Mouse (Mus musculus): ENCODE data around the gene Gm6358. TPM values are rescaled to one million over a fixed set of nuclear protein-coding genes. Genes with fewer than 3 reads are reported as not detected.
"Not testable (repeated sequence)": the region's sequence is repeated elsewhere in the genome, so short reads cannot be mapped to it uniquely, and the experiment has no call there.

Gene Gm6358
- not detected in 2 replicates for polyA plus RNA-seq (2015; fragmentation: Nextera tagmentation; extraction: Ambion mirVana)

GRCm38 (mm10) chr16:89140551-89140950, at the start of gene Gm6358:
TSS of gene Gm6358 (plus strand) at chr16:89140851.
- Histone ChIP-seq H3K36me3 (no peaks in the 10 kb centered on the region), H3K27ac (replicated peaks) (no peak within 1 kb of the TSS), H3K4me3 (no peak within 1 kb of the TSS), H3K27me3 (no peaks in the 10 kb centered on the region), H3K4me1 (replicated peaks) (no peaks in the 10 kb centered on the region), H3K9ac (no peak within 1 kb of the TSS), H3K4me2 (no peak within 1 kb of the TSS), H3K9me3 (no peaks in the 10 kb centered on the region)
- 97% methylated on average over 1 of the region's 1 CpGs for WGBS
- no peak for ATAC-seq (ENCODE audit: low read depth)

- no peak for ATAC-seq (ENCODE audit: low read depth)
- no peaks in the 10 kb centered on the region for H3K4me1 ChIP-seq (replicated peaks)
- no peak within 1 kb of the TSS for H3K27ac ChIP-seq (replicated peaks)
- peaks cover 7% of the 10 kb centered on the region; the same call in 1 of the 2 replicates for H3K9me3 ChIP-seq
- no peak within 1 kb of the TSS for H3K4me3 ChIP-seq
- H3K9ac ChIP-seq = no peak within 1 kb of the TSS
- 94% methylated on average over 1 of the region's 1 CpGs for WGBS
- no peaks in the 10 kb centered on the region for H3K36me3 ChIP-seq
- no peaks in the 10 kb centered on the region for H3K27me3 ChIP-seq
- no peak within 1 kb of the TSS for H3K4me2 ChIP-seq
Observed at GRCm38 (mm10) chr16:89150786-89151185, 10.1 kb downstream of the Gm6358 start, which contains the start of gene Gm10061. TSS of gene Gm10061 (plus strand) at chr16:89151086.

- no peak for ATAC-seq (ENCODE audit: low read depth)
- WGBS = 89% methylated on average over 4 of the region's 4 CpGs
- no peaks in the 10 kb centered on the region for H3K4me1 ChIP-seq (replicated peaks)
Observed at GRCm38 (mm10) chr16:89157652-89158051, 17.0 kb downstream of the Gm6358 start, which contains the start of gene Gm9789. TSS of gene Gm9789 (plus strand) at chr16:89157952.

GRCm38 (mm10) chr16:89169190-89169589, 28.5 kb downstream of the Gm6358 start, which contains the start of gene Gm7735:
TSS of gene Gm7735 (plus strand) at chr16:89169490.
- not testable (repeated sequence) for H3K4me3 ChIP-seq; H3K9me3 ChIP-seq; H3K27me3 ChIP-seq; H3K4me1 ChIP-seq (replicated peaks); ATAC-seq (ENCODE audit: low read depth); H3K27ac ChIP-seq (replicated peaks); H3K36me3 ChIP-seq; H3K9ac ChIP-seq; H3K4me2 ChIP-seq

More at GRCm38 (mm10) chr16:89157652-89158051, 17.0 kb downstream of the Gm6358 start, which contains the start of gene Gm9789:
- Histone ChIP-seq H3K36me3 (no peaks in the 10 kb centered on the region), H3K27ac (replicated peaks) (no peak within 1 kb of the TSS), H3K9me3 (no peaks in the 10 kb centered on the region), H3K27me3 (no peaks in the 10 kb centered on the region), H3K9ac (no peak within 1 kb of the TSS), H3K4me2 (no peak within 1 kb of the TSS), H3K4me3 (no peak within 1 kb of the TSS)

GRCm38 (mm10) chr16:89174435-89174834, 33.8 kb downstream of the Gm6358 start, which contains the start of gene 1110057P08Rik:
TSS of gene 1110057P08Rik (plus strand) at chr16:89174735.
- H3K27ac ChIP-seq (replicated peaks) = no peak within 1 kb of the TSS

GRCm38 (mm10) chr16:89188621-89189020, 48.0 kb downstream of the Gm6358 start:
- Histone ChIP-seq H3K27me3 (no peaks in the 10 kb centered on the region), H3K9ac (no peak overlapping the region), H3K27ac (replicated peaks) (no peak overlapping the region), H3K4me1 (replicated peaks) (no peaks in the 10 kb centered on the region), H3K36me3 (no peaks in the 10 kb centered on the region), H3K4me2 (no peak overlapping the region), H3K9me3 (no peaks in the 10 kb centered on the region), H3K4me3 (no peak overlapping the region)
- 85% methylated on average over 4 of the region's 4 CpGs for WGBS
- ATAC-seq (ENCODE audit: low read depth) = no peak

More at GRCm38 (mm10) chr16:89174435-89174834, 33.8 kb downstream of the Gm6358 start, which contains the start of gene 1110057P08Rik:
- Histone ChIP-seq H3K4me3 (no peak within 1 kb of the TSS), H3K36me3 (no peaks in the 10 kb centered on the region), H3K4me2 (no peak within 1 kb of the TSS), H3K9ac (no peak within 1 kb of the TSS), H3K9me3 (no peaks in the 10 kb centered on the region), H3K27me3 (no peaks in the 10 kb centered on the region), H3K4me1 (replicated peaks) (no peaks in the 10 kb centered on the region)
- no peak for ATAC-seq (ENCODE audit: low read depth)
- WGBS = 80% methylated on average over 2 of the region's 2 CpGs

Other genes starting within 250 kb of the Gm6358 start
- gene Krtap19-5, start 244.4 kb upstream of the Gm6358 start, polyA plus RNA-seq (2015; fragmentation: Nextera tagmentation; extraction: Ambion mirVana) = not detected in 2 replicates
- not detected in 2 replicates for gene Krtap19-9b, start 208.6 kb upstream of the Gm6358 start, polyA plus RNA-seq (2015; fragmentation: Nextera tagmentation; extraction: Ambion mirVana)
- gene Krtap16-3, start 178.0 kb upstream of the Gm6358 start, polyA plus RNA-seq (2015; fragmentation: Nextera tagmentation; extraction: Ambion mirVana) = not detected in 2 replicates
- not detected in 2 replicates for gene Krtap22-2, start 130.1 kb upstream of the Gm6358 start, polyA plus RNA-seq (2015; fragmentation: Nextera tagmentation; extraction: Ambion mirVana)
- gene Gm10229, start 125.6 kb upstream of the Gm6358 start, polyA plus RNA-seq (2015; fragmentation: Nextera tagmentation; extraction: Ambion mirVana) = not detected in 2 replicates
- not detected in 2 replicates for gene Krtap6-1, start 109.2 kb upstream of the Gm6358 start, polyA plus RNA-seq (2015; fragmentation: Nextera tagmentation; extraction: Ambion mirVana)
- not detected in 2 replicates for gene Gm10228, start 99.4 kb upstream of the Gm6358 start, polyA plus RNA-seq (2015; fragmentation: Nextera tagmentation; extraction: Ambion mirVana)
- not detected in 2 replicates for gene Krtap6-5, start 93.0 kb upstream of the Gm6358 start, polyA plus RNA-seq (2015; fragmentation: Nextera tagmentation; extraction: Ambion mirVana)
- not detected in 2 replicates for gene 1110025L11Rik, start 76.8 kb upstream of the Gm6358 start, polyA plus RNA-seq (2015; fragmentation: Nextera tagmentation; extraction: Ambion mirVana)
- gene Krtap6-3, start 56.8 kb upstream of the Gm6358 start, polyA plus RNA-seq (2015; fragmentation: Nextera tagmentation; extraction: Ambion mirVana) = not detected in 2 replicates
- gene Gm10061, start 10.2 kb downstream of the Gm6358 start, polyA plus RNA-seq (2015; fragmentation: Nextera tagmentation; extraction: Ambion mirVana) = not detected in 2 replicates
- not detected in 2 replicates for gene Gm9789, start 17.1 kb downstream of the Gm6358 start, polyA plus RNA-seq (2015; fragmentation: Nextera tagmentation; extraction: Ambion mirVana)
- gene Gm7735, start 28.6 kb downstream of the Gm6358 start, polyA plus RNA-seq (2015; fragmentation: Nextera tagmentation; extraction: Ambion mirVana) = not detected in 2 replicates
- not detected in 2 replicates for gene 1110057P08Rik, start 33.9 kb downstream of the Gm6358 start, polyA plus RNA-seq (2015; fragmentation: Nextera tagmentation; extraction: Ambion mirVana)
- not detected in 2 replicates for gene Krtap20-2, start 65.0 kb downstream of the Gm6358 start, polyA plus RNA-seq (2015; fragmentation: Nextera tagmentation; extraction: Ambion mirVana)